Mouse (Mus musculus) brown adipose tissue, adult 24 weeks (tissue): ENCODE measurements at regions not wholly inside any gene's neighbourhood (a gene's known extent, or its start where the extent isn't known, plus 50 kb on each side); places are given as distances from the start of the nearest gene placed in this dataset.

Experiments
- H3K27ac ChIP-seq: fragments of 200-500 bp; replicated peaks from 2 replicates; pipeline ENCODE4 v1.5.1; 2012; ENCODE audit warnings: low read depth, mild to moderate bottlenecking, low read length
- H3K4me1 ChIP-seq: fragments of 200-500 bp; 2 replicates; pipeline ENCODE4 v1.6.1; 2012; ENCODE audit warnings: low read length, mixed read lengths; ENCODE audit not compliant: control insufficient read depth, insufficient read depth, insufficient read length
- H3K4me3 ChIP-seq: fragments of 200-500 bp; 2 replicates; pipeline ENCODE4 v1.5.1; 2012; ENCODE audit warnings: low read depth, mild to moderate bottlenecking, low read length, moderate library complexity; ENCODE audit not compliant: insufficient read depth

GRCm38 (mm10) chr10:56935174-56935573, 551.0 kb upstream of the Hsf2 start:
- no peak overlapping the region for H3K4me3 ChIP-seq
- no peaks in the 10 kb centered on the region for H3K4me1 ChIP-seq
- H3K27ac ChIP-seq, result no peak overlapping the region

- Histone ChIP-seq H3K4me1 (no peaks in the 10 kb centered on the region), H3K27ac (no peak overlapping the region; the same call in 1 of the 2 replicates), H3K4me3 (no peak overlapping the region)
Measured at GRCm38 (mm10) chr10:56941972-56942371, 544.2 kb upstream of the Hsf2 start.

GRCm38 (mm10) chr10:56944434-56945145, 541.6 kb upstream of the Hsf2 start:
- H3K4me3 ChIP-seq, result no peak overlapping the region
- no peaks in the 10 kb centered on the region for H3K4me1 ChIP-seq
- no peak overlapping the region for H3K27ac ChIP-seq

- no peak overlapping the region for H3K27ac ChIP-seq
- no peaks in the 10 kb centered on the region for H3K4me1 ChIP-seq
- no peak overlapping the region for H3K4me3 ChIP-seq
Measured at GRCm38 (mm10) chr10:56956728-56957127, 529.5 kb upstream of the Hsf2 start.

GRCm38 (mm10) chr10:56962096-56962807, 523.9 kb upstream of the Hsf2 start:
- Histone ChIP-seq H3K4me1 (no peaks in the 10 kb centered on the region), H3K27ac (no peak overlapping the region), H3K4me3 (no peak overlapping the region)

GRCm38 (mm10) chr10:56963215-56963614, 523.0 kb upstream of the Hsf2 start:
- H3K4me1 ChIP-seq, result no peaks in the 10 kb centered on the region
- no peak overlapping the region for H3K27ac ChIP-seq
- no peak overlapping the region for H3K4me3 ChIP-seq

- no peak overlapping the region for H3K27ac ChIP-seq
- no peak overlapping the region for H3K4me3 ChIP-seq
- no peaks in the 10 kb centered on the region; the same call in 1 of the 2 replicates for H3K4me1 ChIP-seq
Measured at GRCm38 (mm10) chr10:56968913-56969312, 517.3 kb upstream of the Hsf2 start.

GRCm38 (mm10) chr10:56974812-56975211, 511.4 kb upstream of the Hsf2 start:
- no peak overlapping the region for H3K4me3 ChIP-seq
- no peaks in the 10 kb centered on the region; the same call in 1 of the 2 replicates for H3K4me1 ChIP-seq
- no peak overlapping the region for H3K27ac ChIP-seq

- H3K4me1 ChIP-seq, result no peaks in the 10 kb centered on the region
- no peak overlapping the region for H3K4me3 ChIP-seq
- no peak overlapping the region for H3K27ac ChIP-seq
Measured at GRCm38 (mm10) chr10:56979601-56980000, 506.6 kb upstream of the Hsf2 start.

- Histone ChIP-seq H3K4me1 (no peaks in the 10 kb centered on the region), H3K4me3 (no peak overlapping the region), H3K27ac (no peak overlapping the region)
Measured at GRCm38 (mm10) chr10:56980821-56981220, 505.4 kb upstream of the Hsf2 start.

GRCm38 (mm10) chr10:56982526-56983190, 503.5 kb upstream of the Hsf2 start:
- no peaks in the 10 kb centered on the region for H3K4me1 ChIP-seq
- no peak overlapping the region for H3K4me3 ChIP-seq
- no peak overlapping the region for H3K27ac ChIP-seq

GRCm38 (mm10) chr10:56994969-56995368, 491.2 kb upstream of the Hsf2 start:
- no peak overlapping the region for H3K4me3 ChIP-seq
- no peak overlapping the region for H3K27ac ChIP-seq
- no peaks in the 10 kb centered on the region for H3K4me1 ChIP-seq

GRCm38 (mm10) chr10:57000892-57001722, 485.1 kb upstream of the Hsf2 start:
- no peak overlapping the region for H3K27ac ChIP-seq

GRCm38 (mm10) chr10:57001723-57002110, 484.5 kb upstream of the Hsf2 start:
- H3K4me3 ChIP-seq, result no peak overlapping the region
- no peak overlapping the region for H3K27ac ChIP-seq
- H3K4me1 ChIP-seq, result no peaks in the 10 kb centered on the region

More at GRCm38 (mm10) chr10:57000892-57001722, 485.1 kb upstream of the Hsf2 start:
- Histone ChIP-seq H3K4me1 (no peaks in the 10 kb centered on the region), H3K4me3 (peak overlapping the region; percentile 23; the same call in 1 of the 2 replicates)

- Histone ChIP-seq H3K4me1 (no peaks in the 10 kb centered on the region), H3K27ac (no peak overlapping the region), H3K4me3 (no peak overlapping the region)
Measured at GRCm38 (mm10) chr10:57037641-57038040, 448.5 kb upstream of the Hsf2 start.
